Mouse (Mus musculus) myocyte (in vitro differentiated cells): Measurements from ENCODE around the gene Pole4.

Experiments used
- CEBPB ChIP-seq: IDR thresholded peaks from 2 replicates; pipeline ENCODE4 v1.6.1; 2011; ENCODE audit warnings: mild to moderate bottlenecking, moderate library complexity; ENCODE audit not compliant: poor library complexity, insufficient read depth, severe bottlenecking
- E2F4 ChIP-seq: IDR thresholded peaks from one replicate; pipeline ENCODE4 v1.6.1; 2011; ENCODE audit warnings: mild to moderate bottlenecking, control low read depth, moderate library complexity; ENCODE audit not compliant: insufficient read depth
- MAX ChIP-seq: IDR thresholded peaks from one replicate; pipeline ENCODE4 v1.6.1; 2011; ENCODE audit warnings: low read depth, mild to moderate bottlenecking, control low read depth
- MYOD1 ChIP-seq, 3 experiments: IDR thresholded peaks; one replicate each; pipeline ENCODE4 v1.6.1; 2011; ENCODE audit warnings: control low read depth in 2 of 3, low read depth in 2 of 3, mild to moderate bottlenecking in 2 of 3, moderate library complexity in 1 of 3; ENCODE audit not compliant: insufficient read length in 2 of 3, control insufficient read depth in 1 of 3
- MYOG ChIP-seq, 3 experiments: IDR thresholded peaks; one replicate each; pipeline ENCODE4 v1.6.1; 2011; ENCODE audit warnings: control low read depth in 2 of 3, low read depth in 2 of 3, mild to moderate bottlenecking in 2 of 3; ENCODE audit not compliant: insufficient read length in 2 of 3, control insufficient read depth in 1 of 3, insufficient read depth in 1 of 3
- POLR2A ChIP-seq: IDR thresholded peaks from one replicate; pipeline ENCODE4 v1.6.1; 2011; ENCODE audit warnings: low read depth, mild to moderate bottlenecking, control low read depth, moderate library complexity; ENCODE audit not compliant: insufficient read length
- POLR2AphosphoS2 ChIP-seq: IDR thresholded peaks from one replicate; pipeline ENCODE4 v1.6.1; 2011; ENCODE audit warnings: low read depth, control low read depth; ENCODE audit not compliant: insufficient read length
- SRF ChIP-seq: IDR thresholded peaks from one replicate; pipeline ENCODE4 v1.6.1; 2011; ENCODE audit warnings: low read depth; ENCODE audit not compliant: control insufficient read depth, insufficient read length
- TCF12 ChIP-seq: IDR thresholded peaks from one replicate; pipeline ENCODE4 v1.6.1; 2011; ENCODE audit warnings: mild to moderate bottlenecking, control low read depth; ENCODE audit not compliant: poor library complexity, insufficient read depth, severe bottlenecking
- USF1 ChIP-seq: IDR thresholded peaks from one replicate; pipeline ENCODE4 v1.6.1; 2011; ENCODE audit warnings: low read depth, mild to moderate bottlenecking, control low read depth, moderate library complexity

DNA sequence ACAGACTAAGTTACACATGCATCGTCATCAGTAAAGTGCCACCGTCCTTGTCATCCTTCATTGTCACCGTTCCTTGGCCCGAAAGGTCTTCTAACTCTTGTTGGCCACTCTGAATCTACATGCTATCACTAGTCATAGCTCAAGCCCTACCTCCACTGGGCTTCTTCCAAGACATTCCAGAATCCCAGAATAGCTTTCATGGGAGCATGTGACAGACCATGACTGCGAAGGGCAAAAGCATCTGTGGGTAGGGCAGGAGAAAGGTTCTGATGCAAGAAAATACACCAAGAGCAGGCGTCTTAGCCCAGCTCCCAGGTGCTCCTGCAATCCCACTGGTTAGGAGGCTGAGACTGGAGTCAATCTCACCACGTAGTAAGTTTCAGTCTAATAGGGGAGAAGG lies 46.6 kb upstream of the Pole4 start:
- no peak for TF ChIP-seq POLR2A
- TF ChIP-seq POLR2AphosphoS2: no peak
- TF ChIP-seq TCF12: no peak
- TF ChIP-seq SRF: no peak
- TF ChIP-seq MYOD1 (IDR thresholded peaks at IDR 0.05; ENCODE audit: control insufficient read depth in 1 of 3, insufficient read length in 2 of 3, low read depth in 2 of 3): no peak
- TF ChIP-seq USF1: peak; percentile 30
- peak; percentile 40; the same call in 1 of the 2 replicates for TF ChIP-seq CEBPB
- TF ChIP-seq MAX: no peak
- peak in 1 of 3 experiments; percentile 41 for TF ChIP-seq MYOG (IDR thresholded peaks at IDR 0.05; ENCODE audit: control insufficient read depth in 1 of 3, insufficient read depth in 1 of 3, insufficient read length in 2 of 3, low read depth in 2 of 3)
- no peak for TF ChIP-seq E2F4
